Mouse (Mus musculus): ENCODE results near the gene Ccr10.

DNA sequence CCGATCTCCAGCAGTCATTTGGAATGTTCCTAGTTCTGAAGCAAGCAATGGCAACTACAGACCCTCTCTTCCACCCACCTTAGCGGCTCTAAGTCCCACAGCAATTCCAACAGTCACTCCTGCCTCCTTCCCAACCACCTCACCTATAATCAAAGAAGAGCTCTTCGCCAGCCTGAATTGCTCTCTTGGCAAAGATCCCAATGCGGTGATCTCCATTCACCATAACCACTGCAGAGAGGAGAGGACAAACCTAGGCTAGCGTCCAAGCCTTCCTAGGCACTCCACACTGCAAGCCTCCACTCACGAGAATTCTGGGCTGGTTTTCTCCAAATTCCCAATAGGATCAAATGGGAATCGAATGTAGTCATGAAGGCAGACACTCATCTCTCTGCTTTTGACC is 17.8 kb upstream of the Ccr10 start:
- TF ChIP-seq GATA1 (IDR thresholded peaks at IDR 0.05; ENCODE audit: low read length) (no peak), TAL1 (IDR thresholded peaks at IDR 0.05; ENCODE audit: low read length) (no peak)

All from erythroblast, embryonic 14.5 days (primary cell).